Mouse (Mus musculus) myocyte (in vitro differentiated cells): Measurements from ENCODE around the gene Prkag2.

ENCODE experiments used
- CEBPB ChIP-seq: IDR thresholded peaks from 2 replicates; pipeline ENCODE4 v1.6.1; 2011; ENCODE audit warnings: mild to moderate bottlenecking, moderate library complexity; ENCODE audit not compliant: poor library complexity, insufficient read depth, severe bottlenecking
- E2F4 ChIP-seq: IDR thresholded peaks from one replicate; pipeline ENCODE4 v1.6.1; 2011; ENCODE audit warnings: mild to moderate bottlenecking, control low read depth, moderate library complexity; ENCODE audit not compliant: insufficient read depth
- MAX ChIP-seq: IDR thresholded peaks from one replicate; pipeline ENCODE4 v1.6.1; 2011; ENCODE audit warnings: low read depth, mild to moderate bottlenecking, control low read depth
- MYOD1 ChIP-seq, 3 experiments: IDR thresholded peaks; one replicate each; pipeline ENCODE4 v1.6.1; 2011; ENCODE audit warnings: control low read depth in 2 of 3, low read depth in 2 of 3, mild to moderate bottlenecking in 2 of 3, moderate library complexity in 1 of 3; ENCODE audit not compliant: insufficient read length in 2 of 3, control insufficient read depth in 1 of 3
- MYOG ChIP-seq, 3 experiments: IDR thresholded peaks; one replicate each; pipeline ENCODE4 v1.6.1; 2011; ENCODE audit warnings: control low read depth in 2 of 3, low read depth in 2 of 3, mild to moderate bottlenecking in 2 of 3; ENCODE audit not compliant: insufficient read length in 2 of 3, control insufficient read depth in 1 of 3, insufficient read depth in 1 of 3
- POLR2A ChIP-seq: IDR thresholded peaks from one replicate; pipeline ENCODE4 v1.6.1; 2011; ENCODE audit warnings: low read depth, mild to moderate bottlenecking, control low read depth, moderate library complexity; ENCODE audit not compliant: insufficient read length
- POLR2AphosphoS2 ChIP-seq: IDR thresholded peaks from one replicate; pipeline ENCODE4 v1.6.1; 2011; ENCODE audit warnings: low read depth, control low read depth; ENCODE audit not compliant: insufficient read length
- SRF ChIP-seq: IDR thresholded peaks from one replicate; pipeline ENCODE4 v1.6.1; 2011; ENCODE audit warnings: low read depth; ENCODE audit not compliant: control insufficient read depth, insufficient read length
- TCF12 ChIP-seq: IDR thresholded peaks from one replicate; pipeline ENCODE4 v1.6.1; 2011; ENCODE audit warnings: mild to moderate bottlenecking, control low read depth; ENCODE audit not compliant: poor library complexity, insufficient read depth, severe bottlenecking
- TCF3 ChIP-seq: IDR thresholded peaks from one replicate; pipeline ENCODE4 v1.6.1; 2011; ENCODE audit warnings: low read depth, control low read depth; ENCODE audit not compliant: insufficient read length
- USF1 ChIP-seq: IDR thresholded peaks from one replicate; pipeline ENCODE4 v1.6.1; 2011; ENCODE audit warnings: low read depth, mild to moderate bottlenecking, control low read depth, moderate library complexity

- TF ChIP-seq MYOG (IDR thresholded peaks at IDR 0.05; ENCODE audit: control insufficient read depth in 1 of 3, insufficient read depth in 1 of 3, insufficient read length in 2 of 3, low read depth in 2 of 3) (no peak), TCF3 (no peak), POLR2A (no peak), TCF12 (no peak), CEBPB (no peak), E2F4 (no peak), SRF (no peak), MAX (no peak), POLR2AphosphoS2 (no peak), USF1 (no peak), MYOD1 (IDR thresholded peaks at IDR 0.05; ENCODE audit: control insufficient read depth in 1 of 3, insufficient read length in 2 of 3, low read depth in 2 of 3) (no peak)
Measured at GRCm38 (mm10) chr5:25080994-25081393, 19.4 kb downstream of the Prkag2 start.
